Mouse (Mus musculus) bone marrow macrophage, adult 2 months (primary cell): ENCODE data around the gene Gm17402.

Experiments used
- CTCF ChIP-seq: IDR thresholded peaks from 2 replicates; pipeline ENCODE4 v1.5.1; 2012; ENCODE audit warnings: low read depth, mild to moderate bottlenecking, low read length, moderate library complexity
- POLR2A ChIP-seq: IDR thresholded peaks from 2 replicates; pipeline ENCODE4 v1.6.1; 2012; ENCODE audit warnings: mild to moderate bottlenecking, low read depth, low read length, borderline replicate concordance

DNA sequence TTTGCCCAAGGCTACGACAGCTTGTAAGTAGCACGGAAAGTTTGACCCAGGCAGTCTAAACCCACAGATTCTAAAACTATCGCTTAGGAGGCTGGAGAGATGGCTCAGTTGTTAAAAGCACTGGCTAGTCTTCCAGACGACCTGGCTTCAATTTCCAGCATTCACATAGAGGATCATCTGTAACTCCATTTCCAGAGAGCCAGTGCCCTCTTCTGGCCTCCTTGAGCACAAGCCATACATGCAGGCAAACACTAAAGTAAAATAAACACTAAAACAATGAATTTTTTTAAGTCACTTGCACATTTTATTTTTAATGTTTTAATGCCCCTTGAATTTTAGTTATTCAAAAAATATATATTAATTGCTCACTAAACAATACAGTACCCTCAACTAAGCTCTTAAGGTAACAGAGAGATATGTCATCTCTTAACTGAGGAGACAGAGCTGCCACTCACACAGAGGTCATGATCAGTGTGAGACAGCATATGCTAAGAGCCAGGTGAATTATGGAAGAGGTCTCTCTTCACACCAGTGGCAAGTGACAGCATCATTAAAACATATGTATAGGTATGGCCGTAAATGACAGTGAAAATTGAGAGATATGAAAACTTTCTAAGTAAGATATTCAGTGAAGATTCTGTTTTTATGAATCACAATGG lies 31.8 kb downstream of the Gm17402 start:
- TF ChIP-seq POLR2A (no peak), CTCF (no peak)
